Mouse (Mus musculus) left cerebral cortex, postnatal 4 days (tissue): ENCODE measurements around the gene Otop2. TPM values are rescaled to one million over a fixed set of nuclear protein-coding genes. Genes with fewer than 3 reads are reported as not detected.

Source experiments
- DNase-seq: peaks from one replicate; pipeline ENCODE4 v3.0.0-alpha.2; 2022
- intact Hi-C: fragments of 180-260 bp; cut with DNase I; formaldehyde crosslinking; loops from one replicate; pipeline ENCODE4 v1.15.1; 2025
- total RNA-seq, 2 experiments: library from RNA; stranded (reverse); gene quantifications; 2 replicates each; pipeline ENCODE4 v1.2.3; 2021

Gene Otop2
- total RNA-seq, 2 experiments from 2014 or later, result not detected

DNA sequence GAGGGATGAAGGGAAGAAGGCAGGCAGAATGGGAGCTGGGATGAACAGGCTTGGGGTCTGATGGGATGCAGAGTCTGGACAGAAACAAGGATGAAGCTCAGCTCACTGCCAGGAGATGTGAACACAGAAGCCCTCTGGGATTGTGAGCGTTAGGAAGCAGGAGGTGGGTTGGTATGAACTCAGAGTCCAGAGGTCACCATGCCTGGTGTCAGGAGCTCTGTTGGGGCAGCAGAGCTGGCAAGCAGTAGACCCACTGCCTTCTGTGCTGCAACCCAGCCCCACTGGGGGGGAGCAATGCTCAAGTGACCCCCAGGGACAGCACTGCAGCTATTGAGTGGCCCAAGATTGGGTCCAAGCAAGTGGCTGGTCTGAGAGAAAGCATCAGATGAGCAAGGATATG lies 30.9 kb downstream of the Otop2 start:
- DNase-seq, result no peak
- intact Hi-C loops, result no loop called here

DNA sequence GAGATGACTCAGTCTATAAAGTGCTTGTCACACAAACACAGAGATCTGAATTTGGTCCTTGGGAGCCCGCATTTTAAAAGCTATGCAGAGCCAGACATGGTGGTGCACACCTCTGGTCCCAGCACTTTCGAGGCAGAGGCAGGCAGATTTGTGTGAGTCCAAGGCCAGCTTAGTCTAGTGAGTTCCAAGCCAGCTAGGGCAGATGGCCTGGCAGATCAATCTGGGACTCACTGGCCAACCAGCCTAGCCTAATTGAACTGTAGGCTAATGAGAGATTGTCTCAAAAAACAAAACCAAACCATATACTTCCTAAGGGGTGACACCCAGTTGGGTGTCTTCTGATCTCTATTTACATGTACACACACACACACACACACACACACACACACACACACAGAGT lies 34.3 kb downstream of the Otop2 start:
- DNase-seq, result no peak
- intact Hi-C loops, result no loop called here

GRCm38 (mm10) chr11:115341866-115342265 lies 34.9 kb downstream of the Otop2 start:
- intact Hi-C loops, result no loop called here

GRCm38 (mm10) chr11:115344967-115345366 lies 38.0 kb downstream of the Otop2 start:
- no peak for DNase-seq
- intact Hi-C loops, result no loop called here

More at GRCm38 (mm10) chr11:115341866-115342265, 34.9 kb downstream of the Otop2 start:
- no peak for DNase-seq

DNA sequence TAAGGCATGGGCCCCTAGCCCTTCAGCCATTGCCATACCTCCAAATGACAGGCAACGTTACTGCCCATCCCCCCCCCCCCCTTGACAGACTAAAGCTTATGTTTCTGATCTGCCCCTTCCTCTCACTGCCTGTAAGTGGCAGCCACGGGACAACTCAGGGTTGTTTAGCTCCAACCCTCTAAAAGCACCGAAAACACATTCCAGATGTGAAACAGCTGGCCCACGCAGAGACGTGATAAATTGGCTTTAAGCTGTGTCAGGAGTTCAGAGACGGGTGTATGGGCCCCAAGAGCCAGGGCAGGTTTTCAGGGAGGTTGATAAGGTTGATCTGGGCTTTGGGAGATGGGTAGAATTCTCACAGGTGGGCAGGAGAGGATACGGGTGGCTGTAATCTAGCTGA lies 38.6 kb downstream of the Otop2 start:
- DNase-seq, result no peak
- intact Hi-C loops, result no loop called here

DNA sequence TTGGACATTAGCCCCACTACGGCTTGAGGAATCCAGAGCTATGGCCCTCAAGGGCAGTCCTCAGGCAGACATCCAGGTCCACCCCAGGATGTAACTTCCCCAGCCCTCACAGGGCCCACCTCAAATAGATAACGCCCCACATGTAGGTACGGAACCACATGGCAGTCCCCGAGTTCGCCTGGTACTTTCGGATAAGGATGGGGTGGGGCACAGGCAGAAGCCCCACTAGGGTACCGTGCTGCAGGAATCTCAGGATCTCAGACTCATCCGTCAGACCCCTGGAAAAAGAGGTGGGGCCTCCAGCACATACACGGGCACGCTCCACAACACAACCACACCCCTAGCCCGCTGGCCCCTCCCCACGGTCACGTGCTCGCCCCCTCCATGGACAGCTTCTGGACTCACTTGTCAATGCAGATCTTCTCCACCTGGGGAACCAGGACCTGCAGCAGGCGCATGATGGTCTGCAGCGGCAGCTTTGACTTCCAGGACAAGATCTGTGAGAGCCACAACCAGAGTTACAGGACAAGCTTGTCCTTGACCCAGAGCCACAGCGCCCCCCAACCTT lies 41.8 kb downstream of the Otop2 start:
- intact Hi-C loops, result no loop called here
- no peak for DNase-seq

GRCm38 (mm10) chr11:115349976-115350375 lies 43.0 kb downstream of the Otop2 start:
- no peak for DNase-seq
- intact Hi-C loops, result loop anchor here (10.0 kb wide), 1 partner anchor 145 kb away; no protein-coding TSS in a partner anchor

GRCm38 (mm10) chr11:115353375-115353774 lies 46.4 kb downstream of the Otop2 start:
- DNase-seq, result no peak
- intact Hi-C loops, result loop anchor here (10.0 kb wide), 1 partner anchor 149 kb away; no protein-coding TSS in a partner anchor

DNA sequence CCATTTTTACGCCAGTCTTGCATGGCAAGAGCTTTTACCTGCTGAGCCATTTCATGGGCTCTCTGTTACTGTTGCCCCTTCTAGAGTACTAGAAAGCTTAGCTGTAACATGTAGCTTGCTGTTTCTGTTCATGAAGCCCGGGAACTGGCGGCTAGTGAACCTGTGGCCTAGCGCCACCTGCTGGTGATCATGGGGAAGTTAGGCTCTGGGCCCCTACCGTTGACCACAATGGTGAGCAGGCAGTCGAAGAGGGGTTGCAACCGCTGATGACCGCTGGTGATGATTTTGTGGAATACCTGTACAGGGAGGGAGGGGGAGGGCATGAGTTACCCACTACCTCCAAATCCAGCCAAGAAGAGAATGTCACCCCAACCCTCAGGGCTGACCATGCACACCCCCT lies 47.2 kb downstream of the Otop2 start:
- intact Hi-C loops, result loop anchor here (10.0 kb wide), 1 partner anchor 149 kb away; no protein-coding TSS in a partner anchor
- DNase-seq, result peak; percentile 79

DNA sequence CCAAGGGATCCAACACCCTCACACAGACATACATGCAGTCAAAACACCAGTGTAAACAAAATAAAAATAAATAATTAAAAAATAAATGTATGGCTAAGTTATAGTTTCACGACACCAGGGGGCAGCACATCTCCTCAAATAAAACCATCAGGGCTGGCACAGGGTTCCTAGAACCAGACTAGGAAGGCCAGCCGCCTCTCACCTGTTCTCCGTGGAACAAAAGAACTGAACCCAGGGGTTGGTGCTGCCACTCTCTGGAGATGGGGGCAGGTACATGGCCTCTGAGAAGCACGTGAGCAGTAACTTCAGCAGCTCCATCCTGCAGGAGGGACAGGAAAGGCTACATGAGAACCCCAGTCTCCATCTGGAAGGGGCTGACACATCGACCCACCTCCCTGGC lies 51.5 kb downstream of the Otop2 start:
- peak; percentile 81 for DNase-seq
- intact Hi-C loops, result loop anchor here (5.0 to 10.0 kb wide), 2 partner anchors 114 to 154 kb away; no protein-coding TSS in a partner anchor

- intact Hi-C loops, result loop anchor here (5.0 to 10.0 kb wide), 2 partner anchors 113 to 154 kb away; no protein-coding TSS in a partner anchor
- DNase-seq, result no peak
These were observed 52.3 kb downstream of the Otop2 start for GRCm38 (mm10) chr11:115359293-115359692.

DNA sequence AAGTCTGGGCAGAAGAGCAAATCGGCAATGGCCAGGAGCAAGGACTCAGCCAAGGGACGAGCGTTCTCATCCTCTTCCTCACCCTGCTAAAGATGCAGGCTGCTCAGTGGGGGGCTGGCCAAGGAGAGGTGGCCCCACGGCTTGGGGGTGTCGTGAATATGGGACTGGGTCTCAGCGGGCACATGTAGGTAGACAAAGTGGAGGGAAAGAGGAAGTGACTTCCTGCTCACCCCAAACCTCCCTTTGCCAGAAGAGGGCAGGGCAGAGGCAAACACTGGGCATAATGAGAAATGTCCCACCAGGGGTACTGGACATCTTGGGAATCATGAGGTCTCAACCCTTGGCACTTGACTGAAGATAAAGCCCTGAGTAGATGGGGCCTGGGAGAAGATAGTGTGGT lies 52.8 kb downstream of the Otop2 start:
- DNase-seq, result no peak
- intact Hi-C loops, result loop anchor here (5.0 to 10.0 kb wide), 3 partner anchors 58 to 155 kb away; partner anchors contain the start of gene Atp5h

GRCm38 (mm10) chr11:115364136-115364535 lies 57.2 kb downstream of the Otop2 start:
- DNase-seq, result no peak
- intact Hi-C loops, result loop anchor here (5.0 kb wide), 1 partner anchor 53 kb away; the partner anchor contains the start of gene Atp5h

DNA sequence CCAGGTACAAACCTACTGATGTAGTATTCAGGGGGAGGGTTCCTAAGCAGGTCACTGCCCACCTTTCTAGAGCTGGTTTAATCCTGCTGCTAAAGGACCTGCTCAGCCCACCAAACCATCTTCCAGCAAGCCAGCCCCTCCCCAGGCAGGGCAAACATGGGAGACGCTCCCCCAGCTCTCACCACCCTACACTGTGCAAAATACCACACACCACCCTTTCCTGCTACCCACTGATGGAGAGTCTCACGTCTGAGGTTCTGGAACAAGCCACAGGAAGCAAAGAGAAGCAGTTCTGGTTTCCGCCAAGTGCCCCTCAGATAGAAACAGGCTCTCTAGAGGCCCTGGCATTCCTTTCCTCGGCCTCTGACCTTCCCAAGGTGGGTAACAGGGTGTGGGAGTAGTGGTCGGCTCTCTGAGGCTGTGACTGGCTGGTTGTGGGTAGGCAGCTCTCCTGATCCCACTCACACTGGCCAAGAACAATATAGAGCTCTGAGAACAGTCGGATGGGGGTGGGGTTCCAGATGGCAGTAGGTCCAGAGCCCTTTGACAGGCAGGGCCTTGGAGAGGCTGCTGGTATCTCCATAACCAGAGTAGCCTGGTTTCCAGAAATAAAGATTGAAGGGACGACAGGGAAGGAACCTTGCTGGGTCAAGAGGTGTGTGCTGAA lies 59.2 kb downstream of the Otop2 start:
- no peak for DNase-seq
- intact Hi-C loops, result no loop called here

- intact Hi-C loops, result no loop called here
- peak; percentile 62 for DNase-seq
These were observed 59.9 kb downstream of the Otop2 start for GRCm38 (mm10) chr11:115366706-115367394.

- intact Hi-C loops, result no loop called here
- DNase-seq, result peak; percentile 83
These were observed 60.5 kb downstream of the Otop2 start, which contains the start of gene Hid1 for GRCm38 (mm10) chr11:115367395-115367944. TSS of gene Hid1 (minus strand) at chr11:115367756.

GRCm38 (mm10) chr11:115370368-115370767 lies 63.4 kb downstream of the Otop2 start:
- intact Hi-C loops, result no loop called here
- no peak for DNase-seq

DNA sequence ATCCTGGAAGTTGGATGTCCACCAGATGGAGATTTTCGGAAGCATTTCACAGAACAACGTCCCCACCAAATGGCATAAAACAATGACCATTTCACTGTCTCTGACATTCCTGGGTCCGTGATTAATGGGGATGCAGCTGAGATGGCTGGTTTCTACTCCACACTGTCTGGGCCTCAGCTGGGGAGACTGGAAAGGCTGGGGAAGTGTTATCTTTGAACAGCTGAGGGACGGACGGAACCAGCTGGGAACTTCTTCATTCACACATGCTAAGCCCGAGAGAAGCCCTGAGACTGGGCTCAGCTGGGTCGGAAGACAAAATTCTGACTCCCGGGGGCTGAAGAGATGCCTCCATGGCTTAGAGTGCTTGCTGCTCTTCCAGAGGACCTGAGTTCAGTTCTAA lies 64.4 kb downstream of the Otop2 start:
- no peak for DNase-seq
- intact Hi-C loops, result no loop called here

- DNase-seq, result no peak
- intact Hi-C loops, result no loop called here
These were observed 65.1 kb downstream of the Otop2 start for GRCm38 (mm10) chr11:115372015-115372414.

- no peak for DNase-seq
- intact Hi-C loops, result no loop called here
These were observed 65.8 kb downstream of the Otop2 start for GRCm38 (mm10) chr11:115372737-115373136.
